Mouse (Mus musculus) forebrain, embryonic 11.5 days (tissue): ENCODE measurements at regions not wholly inside any gene's neighbourhood (a gene's known extent, or its start where the extent isn't known, plus 50 kb on each side); places are given as distances from the start of the nearest gene placed in this dataset.

Source experiments
- ATAC-seq: fragments of 200-750 bp; cut with Nextera tagmentation; replicated peaks from 2 replicates; pipeline ENCODE4 v1.8.0; 2017; ENCODE audit warnings: moderate TSS enrichment; ENCODE audit not compliant: low FRiP score
- DNase-seq: peaks from one replicate; pipeline ENCODE4 v3.0.0-alpha.2; 2017; ENCODE audit warnings: low spot score
- H3K27ac ChIP-seq: fragments of 300-500 bp; sonication (generic); 2 replicates; pipeline ENCODE4 v1.5.1; 2014; ENCODE audit warnings: low read depth, low read length
- H3K27me3 ChIP-seq: fragments of 300-500 bp; sonication (generic); 2 replicates; pipeline ENCODE4 v1.6.1; 2014; ENCODE audit warnings: mild to moderate bottlenecking, low read length, mixed read lengths; ENCODE audit not compliant: control insufficient read depth, insufficient read depth
- H3K36me3 ChIP-seq: fragments of 300-500 bp; sonication (generic); 2 replicates; pipeline ENCODE4 v1.6.1; 2014; ENCODE audit warnings: mild to moderate bottlenecking, low read length, moderate library complexity, mixed read lengths; ENCODE audit not compliant: control insufficient read depth, insufficient read depth
- H3K4me1 ChIP-seq: fragments of 300-500 bp; sonication (generic); replicated peaks from 2 replicates; pipeline ENCODE4 v1.6.1; 2014; ENCODE audit warnings: low read length, mixed read lengths; ENCODE audit not compliant: control insufficient read depth, insufficient read depth
- H3K4me2 ChIP-seq: fragments of 300-500 bp; sonication (generic); 2 replicates; pipeline ENCODE4 v1.6.1; 2014; ENCODE audit warnings: low read depth, mild to moderate bottlenecking, low read length, moderate library complexity, mixed read lengths; ENCODE audit not compliant: severe bottlenecking
- H3K4me3 ChIP-seq: fragments of 300-500 bp; sonication (generic); 2 replicates; pipeline ENCODE4 v1.5.1; 2014; ENCODE audit warnings: low read depth, low read length
- H3K9ac ChIP-seq: fragments of 300-500 bp; sonication (generic); 2 replicates; pipeline ENCODE4 v1.6.1; 2014; ENCODE audit warnings: low read length
- H3K9me3 ChIP-seq: fragments of 300-500 bp; sonication (generic); 2 replicates; pipeline ENCODE4 v1.6.1; 2016; ENCODE audit warnings: low read length, mixed read lengths; ENCODE audit not compliant: control insufficient read depth
- WGBS: fragments of 180-500 bp; shearing (Covaris S2); extraction: QIAGEN DNeasy Blood & Tissue Kit; methylation state at CpG from one replicate; pipeline ENCODE4 v1.1.7; 2014; 5-methylcytosine and 5-hydroxymethylcytosine counted together

DNA sequence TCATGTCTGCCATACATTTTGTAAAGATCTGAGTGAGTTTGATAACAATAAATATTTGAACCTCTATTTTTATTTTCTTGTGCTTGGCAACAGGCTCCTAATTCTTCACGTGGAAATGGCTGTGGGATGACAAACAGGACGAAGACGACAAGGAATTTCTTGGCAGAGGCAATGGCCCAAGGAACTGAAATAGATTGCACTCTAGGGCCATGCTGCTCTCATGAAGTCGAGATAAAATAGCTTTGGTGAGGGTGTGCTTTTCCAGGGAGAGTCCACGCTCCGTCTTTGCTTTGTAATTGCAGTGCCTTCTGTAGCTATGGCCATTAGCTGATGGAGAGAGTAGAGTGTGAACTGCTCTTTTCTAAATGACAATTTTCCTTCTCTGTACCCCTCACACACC is 50.9 kb upstream of the 1810046K07Rik start:
- Histone ChIP-seq H3K9ac (no peak overlapping the region), H3K4me3 (no peak overlapping the region), H3K4me1 (no peaks in the 10 kb centered on the region), H3K4me2 (no peak overlapping the region), H3K9me3 (no peaks in the 10 kb centered on the region), H3K27ac (no peak overlapping the region), H3K27me3 (no peaks in the 10 kb centered on the region), H3K36me3 (no peaks in the 10 kb centered on the region)
- 84% methylated on average over 6 of the region's 6 CpGs for WGBS
- DNase-seq (no peak), ATAC-seq (no peak)

DNA sequence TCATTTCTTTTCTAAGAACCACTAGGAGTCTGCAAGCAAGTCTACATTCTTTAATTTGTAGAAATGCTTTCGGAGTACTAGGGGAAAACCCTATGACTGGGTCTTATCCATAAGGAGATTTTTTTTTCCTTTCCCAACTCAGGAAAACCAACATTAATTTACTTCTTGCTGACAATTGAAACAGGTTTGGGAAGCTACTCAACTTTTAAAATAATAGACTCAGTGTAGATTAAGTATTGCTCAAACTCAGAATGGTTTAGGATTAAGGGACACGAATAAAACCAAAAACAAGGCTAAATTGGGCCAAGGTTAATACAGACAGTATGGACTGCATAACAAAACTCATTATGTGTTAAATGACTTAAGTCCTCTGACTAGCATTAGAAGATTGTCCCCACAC is 65.2 kb upstream of the 1810046K07Rik start:
- H3K4me3 ChIP-seq: no peak overlapping the region
- DNase-seq: no peak
- H3K27ac ChIP-seq: no peak overlapping the region
- no peak overlapping the region for H3K4me2 ChIP-seq
- no peaks in the 10 kb centered on the region for H3K4me1 ChIP-seq
- no peaks in the 10 kb centered on the region for H3K36me3 ChIP-seq
- no peak overlapping the region for H3K9ac ChIP-seq
- 91% methylated on average over 2 of the region's 2 CpGs for WGBS
- H3K27me3 ChIP-seq: no peaks in the 10 kb centered on the region
- no peak for ATAC-seq
- no peaks in the 10 kb centered on the region for H3K9me3 ChIP-seq

DNA sequence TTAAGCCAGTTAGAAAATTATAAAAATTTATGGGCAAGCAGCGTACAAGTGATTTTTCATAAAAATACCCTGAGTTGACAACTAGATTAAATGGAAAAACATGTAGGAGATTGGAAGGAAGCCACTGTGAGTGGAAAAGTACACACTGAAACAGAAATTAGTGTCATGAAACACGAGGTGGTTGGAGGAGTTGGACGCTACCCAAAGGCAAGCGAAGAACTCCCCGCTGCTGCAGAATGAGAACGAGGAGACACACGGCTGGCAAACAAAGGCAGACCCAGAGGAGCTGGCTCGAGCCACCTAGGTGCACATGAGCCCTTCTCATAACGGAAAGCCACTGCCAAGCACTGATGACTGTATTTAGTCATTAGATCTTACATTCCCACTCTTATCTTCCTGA is 65.7 kb upstream of the 1810046K07Rik start:
- Histone ChIP-seq H3K27me3 (no peaks in the 10 kb centered on the region), H3K4me2 (no peak overlapping the region), H3K9me3 (no peaks in the 10 kb centered on the region), H3K9ac (no peak overlapping the region), H3K4me3 (no peak overlapping the region), H3K27ac (no peak overlapping the region), H3K4me1 (no peaks in the 10 kb centered on the region), H3K36me3 (no peaks in the 10 kb centered on the region)
- ATAC-seq (no peak), DNase-seq (no peak)
- WGBS: 80% methylated on average over 9 of the region's 9 CpGs

DNA sequence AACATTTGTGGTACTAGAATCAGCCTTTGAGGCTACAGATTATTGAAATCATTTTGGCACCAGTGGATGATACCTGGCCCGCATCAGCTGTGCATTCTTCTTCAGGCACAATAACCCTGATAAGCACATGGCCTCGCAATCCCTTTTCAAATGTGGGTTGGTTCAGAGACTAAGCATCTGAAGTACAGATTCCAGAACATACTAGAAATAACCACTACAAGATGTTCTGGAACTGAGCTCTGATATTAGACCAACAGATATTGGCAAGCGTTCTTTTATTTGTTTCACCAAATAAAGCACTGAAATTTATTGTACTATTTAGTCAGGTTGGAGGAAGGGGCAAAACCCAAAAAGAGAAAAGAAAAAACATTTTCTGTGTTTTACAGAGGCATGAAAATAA is 68.1 kb upstream of the 1810046K07Rik start:
- H3K4me1 ChIP-seq: no peaks in the 10 kb centered on the region
- H3K4me3 ChIP-seq: no peak overlapping the region
- no peak overlapping the region for H3K9ac ChIP-seq
- H3K36me3 ChIP-seq: no peaks in the 10 kb centered on the region
- no peaks in the 10 kb centered on the region for H3K27me3 ChIP-seq
- H3K9me3 ChIP-seq: no peaks in the 10 kb centered on the region
- H3K27ac ChIP-seq: no peak overlapping the region
- DNase-seq: no peak
- no peak for ATAC-seq
- 93% methylated on average over 3 of the region's 3 CpGs for WGBS
- no peak overlapping the region for H3K4me2 ChIP-seq

DNA sequence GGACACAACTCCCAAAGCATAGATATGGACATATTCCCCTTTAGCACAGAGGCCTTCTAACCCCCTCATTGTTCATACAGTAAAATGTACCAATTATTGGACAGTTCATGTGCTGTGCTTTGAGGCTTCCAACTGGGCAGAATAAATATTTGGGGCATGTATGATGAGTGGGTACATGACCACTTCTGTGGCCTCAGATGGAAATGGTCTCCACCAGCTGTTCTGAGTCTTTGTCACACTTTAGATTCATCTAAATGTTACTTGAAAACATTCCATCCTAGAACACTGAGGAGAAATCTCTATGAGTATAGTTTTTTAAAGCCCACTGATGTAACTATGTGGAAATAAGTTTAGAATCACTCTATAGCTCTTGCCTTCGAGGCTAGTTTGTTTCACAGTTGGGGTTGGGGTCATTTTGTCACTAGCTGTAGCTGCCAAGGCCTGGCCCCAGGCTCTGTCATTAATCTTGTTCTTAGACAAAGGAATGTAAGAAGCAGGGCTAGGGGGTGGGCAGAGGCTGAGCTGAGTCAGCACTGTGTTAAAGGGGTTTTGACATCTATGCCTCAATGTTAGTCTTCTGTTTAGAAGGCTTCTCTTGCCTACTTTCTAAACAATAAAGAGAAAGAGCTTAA is 69.0 kb upstream of the 1810046K07Rik start:
- DNase-seq: no peak

DNA sequence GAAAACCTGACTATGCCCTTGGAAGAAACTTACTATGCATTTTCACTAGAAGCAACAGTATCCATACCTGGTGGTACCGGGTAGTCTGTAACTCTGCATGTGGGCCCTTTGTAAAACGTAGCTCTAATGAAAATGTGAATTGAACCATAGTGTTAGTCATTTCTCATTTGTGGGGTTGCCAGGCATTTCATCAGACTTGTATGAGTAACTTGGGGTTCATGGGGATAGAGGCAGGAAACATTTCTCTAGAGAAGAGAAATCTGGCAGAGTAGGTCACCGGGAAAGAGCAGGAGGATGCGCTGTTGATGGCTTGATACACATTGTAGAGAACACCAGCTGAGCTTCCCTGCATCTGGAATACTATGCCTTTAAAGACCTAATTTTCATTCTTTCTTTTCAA is 70.2 kb upstream of the 1810046K07Rik start:
- H3K27me3 ChIP-seq: no peaks in the 10 kb centered on the region
- H3K36me3 ChIP-seq: no peaks in the 10 kb centered on the region
- H3K27ac ChIP-seq: no peak overlapping the region
- no peak for ATAC-seq
- WGBS: 86% methylated on average over 4 of the region's 4 CpGs
- no peaks in the 10 kb centered on the region for H3K9me3 ChIP-seq
- no peak overlapping the region for H3K9ac ChIP-seq
- H3K4me2 ChIP-seq: no peak overlapping the region
- DNase-seq: no peak
- no peak overlapping the region for H3K4me3 ChIP-seq
- no peaks in the 10 kb centered on the region for H3K4me1 ChIP-seq

More for the DNA sequence above, 69.0 kb upstream of the 1810046K07Rik start:
- Histone ChIP-seq H3K4me2 (no peak overlapping the region), H3K9ac (no peak overlapping the region), H3K27ac (no peak overlapping the region), H3K9me3 (no peaks in the 10 kb centered on the region), H3K36me3 (no peaks in the 10 kb centered on the region), H3K4me1 (no peaks in the 10 kb centered on the region), H3K4me3 (no peak overlapping the region), H3K27me3 (no peaks in the 10 kb centered on the region)
- no peak for ATAC-seq
- 31% methylated on average over 1 of the region's 1 CpGs for WGBS

DNA sequence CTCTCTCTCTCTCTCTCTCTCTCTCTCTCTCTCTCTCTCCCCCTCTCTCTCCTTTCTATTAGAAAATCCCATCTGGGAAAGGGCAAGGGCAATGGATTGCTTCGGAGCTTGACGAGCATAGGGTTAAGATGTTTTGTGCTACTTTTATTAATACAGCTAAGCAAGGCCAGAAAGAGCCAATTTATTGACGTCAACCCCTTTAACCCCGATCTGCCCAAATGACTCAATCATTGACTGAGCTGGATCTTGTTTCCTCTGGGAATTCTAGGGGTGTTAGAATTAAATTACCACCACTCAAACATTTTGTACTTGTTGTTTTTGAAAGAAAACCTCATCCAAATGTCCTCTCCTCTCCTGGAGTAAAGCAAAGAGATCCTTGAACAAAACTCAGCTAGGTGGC is 70.6 kb upstream of the 1810046K07Rik start:
- H3K4me3 ChIP-seq: no peak overlapping the region
- H3K27ac ChIP-seq: no peak overlapping the region
- no peaks in the 10 kb centered on the region for H3K9me3 ChIP-seq
- H3K4me1 ChIP-seq: no peaks in the 10 kb centered on the region
- H3K4me2 ChIP-seq: no peak overlapping the region
- DNase-seq (no peak), ATAC-seq (no peak)
- WGBS: 57% methylated on average over 4 of the region's 4 CpGs
- H3K9ac ChIP-seq: no peak overlapping the region
- no peaks in the 10 kb centered on the region for H3K36me3 ChIP-seq
- no peaks in the 10 kb centered on the region for H3K27me3 ChIP-seq

DNA sequence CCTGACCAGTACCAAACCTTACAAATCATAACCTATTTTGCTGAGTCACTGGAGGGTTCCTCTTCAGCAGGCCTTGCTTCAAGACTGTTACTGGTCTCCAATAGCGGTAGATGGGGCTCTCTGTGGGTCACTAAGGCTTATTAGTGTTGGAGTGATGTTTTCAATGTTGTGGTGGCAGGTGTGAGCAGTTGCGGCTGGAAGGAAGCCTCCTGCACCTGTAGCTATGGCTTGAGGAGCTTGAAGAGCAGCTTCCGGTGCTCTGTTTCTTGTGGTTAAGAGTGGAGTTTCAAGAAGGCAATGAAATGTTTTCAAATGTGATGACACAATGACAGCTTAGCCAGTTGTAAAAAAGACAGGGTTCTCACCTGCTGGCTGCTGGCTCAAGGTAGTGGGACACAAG is 73.1 kb upstream of the 1810046K07Rik start:
- Histone ChIP-seq H3K27me3 (no peaks in the 10 kb centered on the region), H3K4me3 (no peak overlapping the region), H3K9me3 (no peaks in the 10 kb centered on the region), H3K9ac (no peak overlapping the region), H3K36me3 (no peaks in the 10 kb centered on the region), H3K4me1 (no peaks in the 10 kb centered on the region), H3K4me2 (no peak overlapping the region), H3K27ac (no peak overlapping the region)
- DNase-seq (no peak), ATAC-seq (no peak)
- WGBS: 84% methylated on average over 3 of the region's 3 CpGs

DNA sequence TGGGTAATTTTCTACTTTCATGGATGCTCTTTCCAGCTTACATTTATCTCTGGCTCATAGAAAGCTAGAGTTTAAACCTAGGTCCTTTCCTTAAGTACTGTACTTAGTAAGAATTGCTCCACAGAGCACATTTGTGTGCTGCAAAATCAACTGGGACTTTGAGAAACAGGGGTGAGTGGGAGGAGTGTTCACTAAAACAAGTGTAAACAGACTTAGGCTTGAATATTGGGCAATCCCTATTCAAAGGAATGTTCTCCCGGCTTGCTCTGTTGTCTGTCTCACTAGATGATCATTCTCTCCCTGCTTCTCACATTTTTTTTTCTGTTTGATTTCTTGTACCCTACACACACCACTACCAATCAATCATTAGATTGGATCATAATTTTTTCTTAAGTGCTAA is 79.3 kb upstream of the 1810046K07Rik start:
- 91% methylated on average over 1 of the region's 1 CpGs for WGBS
- Histone ChIP-seq H3K9ac (no peak overlapping the region), H3K9me3 (no peaks in the 10 kb centered on the region), H3K27me3 (no peaks in the 10 kb centered on the region), H3K4me2 (no peak overlapping the region), H3K36me3 (no peaks in the 10 kb centered on the region), H3K4me3 (no peak overlapping the region), H3K4me1 (no peaks in the 10 kb centered on the region), H3K27ac (no peak overlapping the region)
- DNase-seq (no peak), ATAC-seq (no peak)
